In genomic region chr7:99535741-99536501, GRCm38 (mm10) we compare ENCODE assay signal across 7 mouse cellular contexts. TPM values are rescaled to one million over a fixed set of nuclear protein-coding genes. Genes with fewer than 3 reads are reported as not detected.
DNase-seq lines count a peak whose midpoint lies in the region; ATAC-seq and TF ChIP-seq lines count a peak whose summit lies in the region.

No protein-coding gene starts in this region.

- H3K27ac ChIP-seq in bone marrow macrophage, adult 2 months (ENCODE audit: insufficient read depth, low read depth, low read length): peak overlapping the region; percentile 84
- H3K27ac ChIP-seq in limb, embryonic 12.5 days: peak overlapping the region; percentile 80
- H3K27ac ChIP-seq in midbrain, embryonic 15.5 days: peak overlapping the region; percentile 95

- H3K9ac ChIP-seq in limb, embryonic 12.5 days (replicated peaks): peak overlapping the region; percentile 85
- peak overlapping the region; percentile 78 for H3K9ac ChIP-seq in midbrain, embryonic 15.5 days

- H3K27me3 ChIP-seq in limb, embryonic 12.5 days: no peaks in the 10 kb centered on the region; the same call in 1 of the 2 replicates
- no peaks in the 10 kb centered on the region for H3K27me3 ChIP-seq in midbrain, embryonic 15.5 days (replicated peaks)

- H3K36me3 ChIP-seq in limb, embryonic 12.5 days: no peaks in the 10 kb centered on the region
- H3K36me3 ChIP-seq in midbrain, embryonic 15.5 days (replicated peaks): no peaks in the 10 kb centered on the region

- peak; percentile 60 for ATAC-seq in granulocyte monocyte progenitor cell, adult 5-6 weeks (replicated peaks; ENCODE audit: poor library complexity, severe bottlenecking)
- ATAC-seq in limb, embryonic 12.5 days (ENCODE audit: insufficient number of reproducible peaks, insufficient read depth, low FRiP score, low TSS enrichment, low read depth): peak; percentile 56
- ATAC-seq in midbrain, embryonic 15.5 days (replicated peaks): peak; percentile 68

- H3K4me2 ChIP-seq in limb, embryonic 12.5 days: peak overlapping the region; percentile 90
- peak overlapping the region; percentile 77 for H3K4me2 ChIP-seq in midbrain, embryonic 15.5 days

- H3K4me1 ChIP-seq in bone marrow macrophage, adult 2 months (ENCODE audit: control insufficient read depth, insufficient read depth, low read length): peaks cover 69% of the 10 kb centered on the region
- H3K4me1 ChIP-seq in limb, embryonic 12.5 days (replicated peaks): peaks cover 61% of the 10 kb centered on the region
- peaks cover 60% of the 10 kb centered on the region for H3K4me1 ChIP-seq in midbrain, embryonic 15.5 days

- 14% methylated on average over 46 of the region's 46 CpGs for WGBS in limb, embryonic 12.5 days
- 6% methylated on average over 46 of the region's 46 CpGs for WGBS in midbrain, embryonic 15.5 days

- no peaks in the 10 kb centered on the region for H3K9me3 ChIP-seq in limb, embryonic 12.5 days
- no peaks in the 10 kb centered on the region for H3K9me3 ChIP-seq in midbrain, embryonic 15.5 days

- peak; percentile 63 for DNase-seq in right cerebral cortex, postnatal 25 days
- DNase-seq in right cerebral cortex, postnatal 4 days: no peak
- DNase-seq in thymus, postnatal 25 days: peak; percentile 55

- no peak for TF ChIP-seq POLR2A in bone marrow macrophage, adult 2 months (IDR thresholded peaks at IDR 0.05; ENCODE audit: borderline replicate concordance, low read depth, low read length)

- no peak for TF ChIP-seq CTCF in bone marrow macrophage, adult 2 months (IDR thresholded peaks at IDR 0.05; ENCODE audit: low read depth, low read length)

- H3K4me3 ChIP-seq in bone marrow macrophage, adult 2 months (ENCODE audit: insufficient read depth, low read length): peak overlapping the region; percentile 67
- H3K4me3 ChIP-seq in limb, embryonic 12.5 days (replicated peaks): peak overlapping the region; percentile 75
- peak overlapping the region; percentile 62 for H3K4me3 ChIP-seq in midbrain, embryonic 15.5 days

RNA-seq across cellular contexts. Expression of gene Arrb1, which starts 0.7 kb away (rescaled TPM):
- polyA plus RNA-seq in bone marrow macrophage, adult 2 months (2012; ENCODE audit: insufficient read depth, insufficient read length, missing spikeins): 127 and 135 TPM in 2 replicates
- total RNA-seq in granulocyte monocyte progenitor cell, adult 5-6 weeks (2014; fragmentation: Nextera tagmentation): 35.3 and 40.1 TPM in 2 replicates
- 24.1 and 36.6 TPM in 2 replicates for total RNA-seq in granulocyte monocyte progenitor cell, adult 5-6 weeks (2017)
- polyA plus RNA-seq in limb, embryonic 12.5 days (2016; fragmentation: Nextera tagmentation; extraction: Ambion mirVana): 8.1 and 8.4 TPM in 2 replicates
- 20.1 and 20.3 TPM in 2 replicates for polyA plus RNA-seq in midbrain, embryonic 15.5 days (2015; fragmentation: Nextera tagmentation; extraction: Ambion mirVana)

RNA-seq across cellular contexts. Expression of gene Rps3, which starts 52.4 kb away (rescaled TPM):
- 1,023 and 1,161 TPM in 2 replicates for polyA plus RNA-seq in bone marrow macrophage, adult 2 months (2012; ENCODE audit: insufficient read depth, insufficient read length, missing spikeins)
- 1,410 and 1,463 TPM in 2 replicates for total RNA-seq in granulocyte monocyte progenitor cell, adult 5-6 weeks (2014; fragmentation: Nextera tagmentation)
- 1,810 and 2,293 TPM in 2 replicates for total RNA-seq in granulocyte monocyte progenitor cell, adult 5-6 weeks (2017)
- polyA plus RNA-seq in limb, embryonic 12.5 days (2016; fragmentation: Nextera tagmentation; extraction: Ambion mirVana): 746 and 757 TPM in 2 replicates
- 382 and 405 TPM in 2 replicates for polyA plus RNA-seq in midbrain, embryonic 15.5 days (2015; fragmentation: Nextera tagmentation; extraction: Ambion mirVana)
